Mouse (Mus musculus): Measurements from ENCODE around the gene Arhgap10.

Arhgap10 gene

GRCm38 (mm10) chr8:77288065-77288464, 229.7 kb downstream of the Arhgap10 start:
- 73% methylated on average over 3 of the region's 3 CpGs for WGBS

GRCm38 (mm10) chr8:77284473-77284872, 233.3 kb downstream of the Arhgap10 start:
- WGBS, result 76% methylated on average over 3 of the region's 3 CpGs

GRCm38 (mm10) chr8:77282605-77283236, 235.0 kb downstream of the Arhgap10 start:
- 75% methylated on average over 7 of the region's 7 CpGs for WGBS

- WGBS, result 76% methylated on average over 3 of the region's 3 CpGs
Observed at GRCm38 (mm10) chr8:77279977-77280376, 237.8 kb downstream of the Arhgap10 start.

GRCm38 (mm10) chr8:77278246-77278645, 239.5 kb downstream of the Arhgap10 start:
- WGBS, result 93% methylated on average over 4 of the region's 4 CpGs

GRCm38 (mm10) chr8:77276827-77277226, 240.9 kb downstream of the Arhgap10 start:
- WGBS, result 76% methylated on average over 10 of the region's 10 CpGs

- 86% methylated on average over 5 of the region's 5 CpGs for WGBS
Observed at GRCm38 (mm10) chr8:77275571-77275970, 242.2 kb downstream of the Arhgap10 start.

GRCm38 (mm10) chr8:77272136-77272535, 245.6 kb downstream of the Arhgap10 start:
- WGBS, result 93% methylated on average over 6 of the region's 6 CpGs

GRCm38 (mm10) chr8:77267941-77268405, 249.8 kb downstream of the Arhgap10 start:
- WGBS, result 59% methylated on average over 1 of the region's 1 CpGs

- 62% methylated on average over 12 of the region's 12 CpGs for WGBS
Observed at GRCm38 (mm10) chr8:77262216-77263009, 255.3 kb downstream of the Arhgap10 start.

- WGBS, result 96% methylated on average over 6 of the region's 6 CpGs
Observed at GRCm38 (mm10) chr8:77261215-77261614, 256.5 kb downstream of the Arhgap10 start.

GRCm38 (mm10) chr8:77257085-77257451, 260.7 kb downstream of the Arhgap10 start:
- WGBS, result 67% methylated on average over 12 of the region's 12 CpGs

- 51% methylated on average over 5 of the region's 5 CpGs for WGBS
Observed at GRCm38 (mm10) chr8:77256450-77257084, 261.2 kb downstream of the Arhgap10 start.

GRCm38 (mm10) chr8:77254466-77254865, 263.3 kb downstream of the Arhgap10 start:
- WGBS, result 76% methylated on average over 5 of the region's 5 CpGs

GRCm38 (mm10) chr8:77251134-77251533, 266.6 kb downstream of the Arhgap10 start:
- 99% methylated on average over 5 of the region's 5 CpGs for WGBS

- 93% methylated on average over 3 of the region's 3 CpGs for WGBS
Observed at GRCm38 (mm10) chr8:77250094-77250493, 267.7 kb downstream of the Arhgap10 start.

GRCm38 (mm10) chr8:77241381-77241780, 276.4 kb downstream of the Arhgap10 start:
- WGBS, result 93% methylated on average over 3 of the region's 3 CpGs

GRCm38 (mm10) chr8:77236701-77237100, 281.1 kb downstream of the Arhgap10 start:
- 45% methylated on average over 1 of the region's 1 CpGs for WGBS

- 73% methylated on average over 3 of the region's 3 CpGs for WGBS
Observed at GRCm38 (mm10) chr8:77232411-77232810, 285.3 kb downstream of the Arhgap10 start.

GRCm38 (mm10) chr8:77231834-77232233, 285.9 kb downstream of the Arhgap10 start:
- WGBS, result 50% methylated on average over 6 of the region's 6 CpGs

GRCm38 (mm10) chr8:77231211-77231610, 286.5 kb downstream of the Arhgap10 start:
- WGBS, result 97% methylated on average over 1 of the region's 1 CpGs

- WGBS, result 77% methylated on average over 7 of the region's 7 CpGs
Observed at GRCm38 (mm10) chr8:77228688-77229087, 289.1 kb downstream of the Arhgap10 start.

- WGBS, result 91% methylated on average over 5 of the region's 5 CpGs
Observed at GRCm38 (mm10) chr8:77227742-77228141, 290.0 kb downstream of the Arhgap10 start.
